Mouse (Mus musculus): ENCODE measurements around the gene Slc19a2. TPM values are rescaled to one million over a fixed set of nuclear protein-coding genes. Genes with fewer than 3 reads are reported as not detected.

The Slc19a2 gene
- polyA plus RNA-seq, 1 experiment = 9.3 TPM

DNA sequence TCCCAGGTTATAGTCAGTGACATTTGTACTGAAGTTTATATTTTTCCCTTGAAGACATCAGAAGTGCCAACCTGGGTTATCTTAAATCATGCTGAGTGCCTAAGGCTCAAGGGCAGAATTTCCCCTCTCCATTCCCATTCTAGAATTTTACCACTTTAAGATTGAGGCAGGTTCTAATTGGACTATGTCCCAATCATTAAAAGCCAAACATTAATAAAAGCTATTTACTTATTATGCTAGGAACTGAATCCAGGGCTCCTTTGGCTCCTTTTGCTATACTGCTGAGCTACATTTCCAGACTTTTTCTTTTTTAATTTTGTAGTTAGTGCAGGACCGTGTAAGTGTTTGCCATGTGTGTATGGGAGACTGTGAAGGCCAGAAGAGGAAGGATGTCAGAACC lies 2.6 kb downstream of the Slc19a2 start:
- no peak for DNase-seq (ENCODE audit: low spot score)

- DNase-seq (ENCODE audit: low spot score) = no peak
Observed at GRCm38 (mm10) chr1:164252551-164252950, 3.7 kb downstream of the Slc19a2 start.

- DNase-seq (ENCODE audit: low spot score) = no peak
Observed at GRCm38 (mm10) chr1:164254836-164255235, 6.0 kb downstream of the Slc19a2 start.

DNA sequence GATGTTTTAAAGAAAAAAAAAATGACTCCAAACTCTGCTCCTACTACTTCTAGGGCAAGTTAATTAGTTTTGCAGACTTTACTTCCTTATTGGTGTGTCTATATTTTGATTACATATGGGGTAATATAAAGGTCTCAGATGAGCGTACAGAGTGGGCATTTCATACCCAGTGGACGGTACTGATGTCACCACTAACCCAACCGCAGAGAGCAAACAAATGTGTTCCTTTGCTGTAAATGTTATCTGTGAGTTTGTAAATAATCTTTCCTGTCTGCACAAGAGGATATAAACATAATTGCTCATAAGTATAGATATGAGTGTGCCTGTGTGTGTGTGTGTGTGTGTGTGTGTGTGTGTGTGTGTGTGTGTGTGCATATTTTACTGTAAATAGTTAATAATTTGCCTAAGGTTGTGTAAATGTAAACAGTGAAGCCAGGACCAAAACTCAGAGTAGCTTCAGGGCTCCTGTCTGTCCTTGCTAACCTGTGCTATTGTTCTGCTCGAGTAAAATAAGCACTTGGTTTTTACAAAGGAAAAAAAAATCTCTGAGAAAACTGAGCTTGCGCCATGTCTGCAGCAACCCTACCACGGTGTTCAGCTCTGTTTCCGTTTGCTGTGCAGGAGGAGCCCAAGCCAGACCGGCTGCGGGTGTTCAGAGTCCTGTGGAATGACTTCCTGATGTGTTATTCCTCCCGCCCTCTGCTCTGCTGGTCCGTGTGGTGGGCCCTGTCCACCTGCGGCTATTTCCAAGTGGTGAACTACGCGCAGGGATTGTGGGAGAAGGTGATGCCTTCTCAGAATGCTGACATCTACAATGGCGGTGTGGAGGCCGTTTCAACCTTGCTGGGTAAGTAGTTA lies 11.6 kb downstream of the Slc19a2 start:
- DNase-seq (ENCODE audit: low spot score) = no peak

DNA sequence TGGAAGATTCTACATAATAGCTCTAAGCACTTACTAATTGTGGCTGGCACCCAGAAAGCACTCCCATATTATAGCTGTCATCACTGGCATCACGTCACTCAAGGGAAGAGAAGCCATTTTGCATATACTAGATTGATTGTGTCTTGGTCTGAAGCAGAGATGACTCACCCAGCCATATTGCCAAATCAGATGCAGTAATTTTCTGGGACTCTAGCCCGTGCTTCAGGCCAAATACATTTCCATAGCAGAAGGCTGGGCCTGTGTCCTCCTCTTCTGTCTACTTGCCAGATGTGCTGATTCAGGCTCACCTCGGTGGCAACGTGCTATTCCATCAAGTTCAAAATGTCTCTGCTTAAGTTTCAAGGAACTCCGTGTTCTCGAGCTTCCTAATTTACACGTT lies 12.7 kb downstream of the Slc19a2 start:
- DNase-seq (ENCODE audit: low spot score) = no peak

DNA sequence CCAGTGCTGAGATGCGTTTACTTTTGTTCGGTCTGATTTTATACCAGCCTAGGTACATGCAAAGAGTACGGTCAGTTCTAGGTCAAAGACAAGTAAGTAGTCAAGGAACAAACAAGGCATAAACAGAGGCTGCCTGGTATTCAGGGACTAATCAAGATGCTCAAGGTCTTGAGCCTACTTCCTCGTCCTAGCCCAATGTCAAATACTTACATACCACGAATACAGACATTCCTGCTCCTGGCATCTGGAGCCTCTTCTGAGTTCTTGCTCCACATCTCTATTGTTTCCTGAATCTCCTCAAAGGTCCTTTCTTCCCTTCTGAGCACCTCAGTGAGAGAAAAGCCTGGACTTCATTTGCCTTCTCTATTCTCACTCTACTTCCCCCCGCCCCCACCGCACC lies 22.1 kb downstream of the Slc19a2 start:
- DNase-seq (ENCODE audit: low spot score) = no peak

GRCm38 (mm10) chr1:164273659-164274058 lies 24.8 kb downstream of the Slc19a2 start:
- no peak for DNase-seq (ENCODE audit: low spot score)

GRCm38 (mm10) chr1:164275455-164275954 lies 26.7 kb downstream of the Slc19a2 start, which contains the start of gene Ccdc181:
TSS of gene Ccdc181 (plus strand) at chr1:164275585.
- peak; percentile 82 for DNase-seq (ENCODE audit: low spot score)

DNA sequence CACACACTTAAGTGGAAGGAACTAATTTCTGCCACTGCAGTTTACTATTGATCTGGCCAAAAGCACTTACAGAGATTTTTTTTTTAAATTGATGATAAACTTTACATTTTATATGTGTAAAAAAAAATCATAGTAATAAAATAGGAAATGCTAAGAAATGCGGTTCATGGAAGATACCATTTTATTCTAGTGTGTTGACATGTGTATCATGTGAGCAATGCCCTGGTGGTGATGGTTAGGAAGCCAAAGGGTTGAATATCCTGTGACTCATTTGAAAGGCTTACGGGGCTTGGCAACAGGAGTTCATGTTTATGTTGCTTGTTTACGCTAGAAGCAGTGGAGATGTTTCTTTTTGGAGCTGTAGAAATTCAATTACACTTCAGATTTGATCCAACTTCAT lies 27.7 kb downstream of the Slc19a2 start:
- DNase-seq (ENCODE audit: low spot score) = no peak

GRCm38 (mm10) chr1:164279332-164279731 lies 30.5 kb downstream of the Slc19a2 start:
- DNase-seq (ENCODE audit: low spot score) = no peak

GRCm38 (mm10) chr1:164284007-164284406 lies 35.2 kb downstream of the Slc19a2 start:
- DNase-seq (ENCODE audit: low spot score) = no peak

DNA sequence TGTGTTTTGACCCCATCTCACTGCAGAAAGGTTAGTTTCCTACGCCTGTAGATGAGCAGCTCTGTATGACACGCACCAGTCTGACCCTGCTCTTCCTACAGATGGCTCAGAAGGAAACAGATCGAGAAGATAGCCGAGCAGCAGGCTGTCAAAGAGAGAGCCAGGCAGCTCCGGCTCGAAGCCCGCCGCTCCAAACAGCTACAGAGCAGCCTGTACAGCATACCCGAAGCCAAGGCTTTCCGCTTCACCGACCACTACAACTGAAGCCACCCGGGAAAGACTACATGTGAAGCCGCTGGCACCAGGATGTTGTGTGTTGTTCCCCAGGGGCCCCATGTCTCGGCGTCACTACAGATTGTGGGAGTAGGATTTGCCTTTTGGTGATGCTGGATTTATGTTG lies 38.6 kb downstream of the Slc19a2 start:
- no peak for DNase-seq (ENCODE audit: low spot score)

- no peak for DNase-seq (ENCODE audit: low spot score)
Observed at GRCm38 (mm10) chr1:164292040-164292439, 43.2 kb downstream of the Slc19a2 start.

- DNase-seq (ENCODE audit: low spot score) = no peak
Observed at GRCm38 (mm10) chr1:164294071-164294470, 45.2 kb downstream of the Slc19a2 start.

DNA sequence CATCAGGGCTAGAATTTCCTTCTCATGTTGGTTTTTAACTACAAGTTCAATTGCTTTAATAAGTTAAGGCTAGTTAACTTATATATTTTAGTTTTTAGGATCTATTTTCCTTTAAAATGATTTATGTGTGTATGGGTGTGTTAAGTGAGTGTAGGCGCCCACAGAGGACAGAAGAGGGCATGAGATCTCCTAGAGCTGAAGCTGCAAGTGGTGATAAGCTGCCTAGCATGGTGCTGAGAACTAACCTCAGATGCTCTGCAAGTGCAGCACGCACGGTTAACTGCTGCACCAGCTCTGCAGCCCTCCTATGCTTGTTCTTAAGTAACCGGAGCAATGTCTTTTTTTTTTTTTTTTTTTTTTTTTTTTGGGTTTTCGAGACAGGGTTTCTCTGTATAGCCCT lies 47.6 kb downstream of the Slc19a2 start:
- no peak for DNase-seq (ENCODE audit: low spot score)

DNA sequence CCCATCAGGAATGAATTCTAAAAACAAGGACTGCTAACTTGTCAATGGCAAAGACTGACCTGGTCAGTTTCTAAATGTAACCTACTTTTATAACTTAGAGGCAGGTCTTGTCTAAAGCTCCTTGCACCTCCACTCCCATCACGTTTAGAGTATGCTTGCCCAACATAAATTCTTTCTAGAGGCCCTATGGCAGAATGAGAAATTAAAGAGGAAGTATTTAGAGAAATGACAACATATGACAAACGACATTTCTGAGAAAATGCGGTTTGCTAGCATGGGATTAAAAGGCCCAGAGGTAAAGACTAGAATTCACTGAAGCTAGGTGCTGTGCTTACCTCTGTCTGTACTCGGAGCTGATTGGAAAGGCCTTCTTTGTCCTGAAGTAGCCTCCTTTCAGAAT lies 53.1 kb downstream of the Slc19a2 start:
- no peak for DNase-seq (ENCODE audit: low spot score)

DNA sequence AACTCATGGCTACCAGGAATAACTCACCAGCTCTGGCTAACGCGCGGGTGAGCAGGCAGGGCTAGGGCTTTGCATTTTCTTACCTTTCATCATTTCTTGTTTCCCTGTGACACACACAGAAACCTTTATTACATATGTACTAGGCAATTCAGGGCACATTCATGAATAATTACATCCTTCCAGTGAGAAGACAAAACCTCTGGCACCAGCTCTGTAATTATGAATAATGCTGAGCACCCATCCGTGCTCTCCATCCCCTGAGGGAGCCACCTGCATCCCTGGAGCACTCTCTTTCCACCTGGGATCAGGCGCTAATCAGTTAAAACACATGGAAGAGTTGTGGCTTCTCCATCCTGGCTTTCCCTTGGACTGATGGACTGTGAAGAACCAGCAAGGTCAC lies 55.0 kb downstream of the Slc19a2 start, which contains the start of gene Nme7:
Gene Nme7 (plus strand): TSS at position 301 of the 400 bp plus-strand sequence.
- DNase-seq (ENCODE audit: low spot score) = no peak

DNA sequence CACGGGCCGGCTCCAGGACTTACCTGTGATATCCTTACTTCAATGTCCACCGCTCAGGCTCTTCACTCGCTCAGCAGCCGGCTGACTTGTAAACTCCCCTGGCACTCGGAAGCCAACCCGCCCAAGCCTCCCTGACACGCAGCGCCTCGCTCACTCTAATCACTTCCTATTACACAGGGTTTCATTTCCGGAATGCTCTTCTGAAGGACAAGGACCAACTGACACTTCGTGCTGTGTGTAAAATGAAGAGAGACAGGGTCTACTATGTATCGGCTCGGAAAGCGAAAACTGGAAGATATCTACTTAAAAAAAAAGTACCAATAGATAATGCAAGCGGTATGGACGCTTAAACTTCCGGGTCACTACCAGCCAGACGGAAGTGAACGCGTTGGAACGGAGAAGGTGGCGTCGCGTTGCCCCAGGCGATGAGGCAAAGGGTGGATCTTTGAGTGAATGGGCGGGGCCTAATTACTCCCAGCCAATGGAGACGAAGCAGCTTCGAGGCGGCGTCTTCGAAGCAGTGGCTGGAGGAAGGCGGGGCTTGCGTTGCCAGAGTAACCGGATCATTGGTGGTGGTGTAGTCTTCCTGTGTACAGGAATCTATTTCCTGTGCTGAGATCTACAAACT lies 58.4 kb downstream of the Slc19a2 start, which contains the start of gene Blzf1:
Gene Blzf1 (minus strand): TSS at position 366 of the 628 bp plus-strand sequence.
- DNase-seq (ENCODE audit: low spot score) = peak; percentile 71

DNA sequence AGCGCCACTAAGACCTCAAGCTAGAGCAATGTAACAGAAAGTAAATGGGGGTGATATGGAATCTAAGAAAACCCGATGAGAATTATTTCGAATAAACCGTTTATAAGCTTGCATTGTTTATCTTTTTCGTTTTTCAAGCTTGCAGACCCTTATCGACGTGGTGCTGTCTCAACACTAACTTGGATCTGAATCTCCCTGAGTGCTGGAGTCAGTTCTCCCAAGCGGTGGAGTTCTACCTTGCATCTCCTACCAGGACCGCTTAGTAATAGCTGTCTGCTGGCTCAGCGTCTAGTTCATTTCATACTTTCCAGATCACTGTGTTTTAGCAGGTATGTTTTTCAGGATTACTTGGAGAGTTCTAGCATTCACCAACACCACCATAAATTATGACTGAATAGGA lies 59.1 kb downstream of the Slc19a2 start:
- DNase-seq (ENCODE audit: low spot score) = no peak

- DNase-seq (ENCODE audit: low spot score) = no peak
Observed at GRCm38 (mm10) chr1:164314085-164314484, 65.2 kb downstream of the Slc19a2 start.
